Mouse (Mus musculus) WW6 (cell line): ENCODE measurements at regions not wholly inside any gene's neighbourhood (a gene's known extent, or its start where the extent isn't known, plus 50 kb on each side); places are given as distances from the start of the nearest gene placed in this dataset.
A peak's percentile ranks its signal among the peaks of the same experiment; 100 is the strongest.

Experiments used
- DNase-seq: peaks from one replicate; pipeline ENCODE4 v3.0.0-alpha.2; 2013; ENCODE audit warnings: low read depth, low spot score

- DNase-seq = no peak
These were observed 342.4 kb upstream of the Kirrel3 start for GRCm38 (mm10) chr9:34143131-34143795.

- DNase-seq = no peak
These were observed 330.3 kb upstream of the Kirrel3 start for GRCm38 (mm10) chr9:34155240-34156019.

GRCm38 (mm10) chr9:34156581-34156980 lies 329.1 kb upstream of the Kirrel3 start:
- DNase-seq = no peak

- DNase-seq = no peak
These were observed 324.6 kb upstream of the Kirrel3 start for GRCm38 (mm10) chr9:34161119-34161518.

GRCm38 (mm10) chr9:34186314-34186713 lies 299.4 kb upstream of the Kirrel3 start:
- DNase-seq = no peak

- no peak for DNase-seq
These were observed 293.2 kb upstream of the Kirrel3 start for GRCm38 (mm10) chr9:34192542-34192941.

- DNase-seq = no peak
These were observed 283.4 kb upstream of the Kirrel3 start for GRCm38 (mm10) chr9:34202122-34202941.

GRCm38 (mm10) chr9:34202942-34203551 lies 282.6 kb upstream of the Kirrel3 start:
- no peak for DNase-seq

- no peak for DNase-seq
These were observed 281.9 kb upstream of the Kirrel3 start for GRCm38 (mm10) chr9:34203624-34204365.

GRCm38 (mm10) chr9:34204479-34204878 lies 281.2 kb upstream of the Kirrel3 start:
- no peak for DNase-seq

- DNase-seq = no peak
These were observed 254.1 kb upstream of the Kirrel3 start for GRCm38 (mm10) chr9:34231561-34231960.

- DNase-seq = no peak
These were observed 251.0 kb upstream of the Kirrel3 start for GRCm38 (mm10) chr9:34234734-34235133.

GRCm38 (mm10) chr9:34239531-34239930 lies 246.2 kb upstream of the Kirrel3 start:
- DNase-seq = no peak

GRCm38 (mm10) chr9:34243674-34244073 lies 242.0 kb upstream of the Kirrel3 start:
- DNase-seq = no peak

- no peak for DNase-seq
These were observed 241.1 kb upstream of the Kirrel3 start for GRCm38 (mm10) chr9:34244576-34244975.

- DNase-seq = no peak
These were observed 232.9 kb upstream of the Kirrel3 start for GRCm38 (mm10) chr9:34252796-34253195.

- no peak for DNase-seq
These were observed 227.2 kb upstream of the Kirrel3 start for GRCm38 (mm10) chr9:34258492-34258891.

GRCm38 (mm10) chr9:34278068-34278467 lies 207.6 kb upstream of the Kirrel3 start:
- no peak for DNase-seq

- no peak for DNase-seq
These were observed 206.3 kb upstream of the Kirrel3 start for GRCm38 (mm10) chr9:34279386-34279785.

GRCm38 (mm10) chr9:34279906-34280305 lies 205.8 kb upstream of the Kirrel3 start:
- DNase-seq = peak; percentile 18
